ENCODE assay signal across 19 mouse cellular contexts in genomic region chr3:53066095-53066372, GRCm38 (mm10). TPM values are rescaled to one million over a fixed set of nuclear protein-coding genes. Genes with fewer than 3 reads are reported as not detected.
DNase-seq lines count a peak whose midpoint lies in the region; ATAC-seq and TF ChIP-seq lines count a peak whose summit lies in the region.
"Had no signal": no experiment of that assay in that cellular context is flagged by ENCODE, and none has a peak within 500 bp of the region (broad histone marks: within the 10 kb centered on the region; RNA-seq: fewer than 3 reads in every experiment).

No protein-coding gene starts in this region.

- peaks cover 25% of the 10 kb centered on the region for H3K4me1 ChIP-seq in heart, postnatal 0 days (ENCODE audit: control insufficient read depth, insufficient read depth)
- H3K4me1 ChIP-seq in spleen, adult 2 months (ENCODE audit: control insufficient read depth, insufficient read depth, insufficient read length) = no peaks in the 10 kb centered on the region
- peaks cover 24% of the 10 kb centered on the region for H3K4me1 ChIP-seq in embryonic fibroblast, embryonic 13.5 days (ENCODE audit: control insufficient read depth, insufficient read depth, low read length)
- H3K4me1 ChIP-seq in small intestine, adult 2 months (ENCODE audit: control insufficient read depth, insufficient read depth, insufficient read length, low read length) = no peaks in the 10 kb centered on the region
- H3K4me1 ChIP-seq: megakaryocyte, embryonic 14.5 days had no signal

- H3K9me3 ChIP-seq in heart, postnatal 0 days (replicated peaks; ENCODE audit: control insufficient read depth, low read length) = 0 out of 2 replicates have a peak, but pooled peaks cover 4% of the 10 kb centered on the region

- intact Hi-C loops in heart, postnatal 25 days (cut with DNase I) = no loop called here

- TF ChIP-seq CTCF in heart, postnatal 0 days (IDR thresholded peaks at IDR 0.05; ENCODE audit: low read depth) = no peak
- no peak for TF ChIP-seq CTCF in spleen, adult 2 months (IDR thresholded peaks at IDR 0.05; ENCODE audit: extremely low read depth, insufficient read depth, insufficient read length, insufficient replicate concordance)
- no peak for TF ChIP-seq CTCF in embryonic fibroblast, embryonic 13.5 days (IDR thresholded peaks at IDR 0.05; ENCODE audit: borderline replicate concordance, insufficient read depth, low read length)
- TF ChIP-seq CTCF in small intestine, adult 2 months (IDR thresholded peaks at IDR 0.05; ENCODE audit: extremely low read depth, insufficient read length, insufficient replicate concordance, low read depth, low read length) = no peak

- no peak overlapping the region for H3K4me3 ChIP-seq in heart, postnatal 0 days (ENCODE audit: low read depth, low read length)
- H3K4me3 ChIP-seq in spleen, adult 2 months (ENCODE audit: extremely low read depth, insufficient read depth, insufficient read length) = no peak overlapping the region
- no peak overlapping the region for H3K4me3 ChIP-seq in embryonic fibroblast, embryonic 13.5 days (ENCODE audit: insufficient read depth, low read length)
- no peak overlapping the region for H3K4me3 ChIP-seq in small intestine, adult 2 months (ENCODE audit: low read depth, low read length)
- H3K4me3 ChIP-seq: megakaryocyte, embryonic 14.5 days had no signal

- no peak for ATAC-seq in heart, postnatal 0 days (ENCODE audit: insufficient read depth, low read depth)
- ATAC-seq: CD4-positive, CD25-positive, alpha-beta regulatory T cell, adult 4 months; forebrain, embryonic 14.5 days had no signal

- H3K4me2 ChIP-seq in heart, postnatal 0 days (ENCODE audit: low read depth, low read length) = no peak overlapping the region

- no peak for TF ChIP-seq EP300 in heart, postnatal 0 days (IDR thresholded peaks at IDR 0.05; ENCODE audit: low read depth)

- 58% methylated on average over 4 of the region's 4 CpGs for WGBS in heart, postnatal 0 days
- WGBS in spleen, adult 2 months = 68% methylated on average over 4 of the region's 4 CpGs
- WGBS in small intestine, adult 2 months = 74% methylated on average over 4 of the region's 4 CpGs

- H3K9ac ChIP-seq in heart, postnatal 0 days (replicated peaks; ENCODE audit: low read depth, low read length) = no peak overlapping the region

- no peak for TF ChIP-seq POLR2A in spleen, adult 2 months (IDR thresholded peaks at IDR 0.05; ENCODE audit: low read depth, low read length)
- TF ChIP-seq POLR2A in embryonic fibroblast, embryonic 13.5 days (IDR thresholded peaks at IDR 0.05; ENCODE audit: low read depth, low read length) = no peak
- no peak for TF ChIP-seq POLR2A in small intestine, adult 2 months (IDR thresholded peaks at IDR 0.05; ENCODE audit: low read depth, low read length)

- DNase-seq in heart, postnatal 0 days (ENCODE audit: low spot score) = no peak
- no peak for DNase-seq in heart, postnatal 25 days (ENCODE audit: low spot score)
- no peak for DNase-seq in spleen, adult 2 months (ENCODE audit: low read depth in 1 of 2, low spot score in 2 of 2)
- DNase-seq in spleen, postnatal 10 days (ENCODE audit: low spot score in 2 of 2) = no peak
- DNase-seq in gastrocnemius, adult 18-20 months (ENCODE audit: low spot score) = no peak
- DNase-seq in cerebellum, postnatal 10 days = no peak
- DNase-seq: adrenal gland, postnatal 25 days; gastrocnemius, postnatal 25 days; heart, postnatal 10 days; kidney, adult 9 months; left cerebral cortex, postnatal 4 days; lung, adult 18-20 months; thymus, postnatal 4 days had no signal

- H3K36me3 ChIP-seq in heart, postnatal 0 days (replicated peaks; ENCODE audit: control insufficient read depth, insufficient read depth, low read length) = no peaks in the 10 kb centered on the region
- no peaks in the 10 kb centered on the region for H3K36me3 ChIP-seq in spleen, adult 2 months (ENCODE audit: control insufficient read depth, insufficient read depth, low read length)
- H3K36me3 ChIP-seq in small intestine, adult 2 months (ENCODE audit: control insufficient read depth, insufficient read depth, low read length) = no peaks in the 10 kb centered on the region

- no peaks in the 10 kb centered on the region for H3K27me3 ChIP-seq in heart, postnatal 0 days (ENCODE audit: control insufficient read depth, insufficient read depth, low read length)
- no peaks in the 10 kb centered on the region for H3K27me3 ChIP-seq in spleen, adult 2 months (ENCODE audit: control insufficient read depth, insufficient read depth, low read length)
- H3K27me3 ChIP-seq in small intestine, adult 2 months (ENCODE audit: control insufficient read depth, insufficient read depth, low read length) = no peaks in the 10 kb centered on the region
- H3K27me3 ChIP-seq: megakaryocyte, embryonic 14.5 days had no signal

- 0 out of 2 replicates have a peak overlapping the region, but pooled peaks have one; percentile 1 for H3K27ac ChIP-seq in heart, postnatal 0 days (ENCODE audit: low read depth)
- H3K27ac ChIP-seq in spleen, adult 2 months (ENCODE audit: insufficient read depth, low read length) = peak overlapping the region; percentile 23
- H3K27ac ChIP-seq in embryonic fibroblast, embryonic 13.5 days (ENCODE audit: insufficient read depth, low read length) = peak overlapping the region; percentile 94
- peak overlapping the region; percentile 19; the same call in 1 of the 2 replicates for H3K27ac ChIP-seq in small intestine, adult 2 months (ENCODE audit: insufficient read depth, low read depth, low read length)

RNA-seq across cellular contexts. Expression of gene Lhfp, which starts 24.7 kb away (rescaled TPM):
- 78.0 and 101 TPM in 2 replicates for total RNA-seq in heart, postnatal 0 days (2014; rRNA removed; ENCODE audit: low replicate concordance)
- polyA plus RNA-seq in heart, postnatal 0 days (2015; fragmentation: Nextera tagmentation; extraction: Ambion mirVana) = 87.2 and 94.9 TPM in 2 replicates
- total RNA-seq in heart, postnatal 25 days (2021) = 10 to 100 TPM; 53.2 to 55.7 TPM
- polyA plus RNA-seq in spleen, adult 2 months (2012; rRNA removed) = 87.1 and 88.7 TPM in 2 replicates
- 223 and 225 TPM in 2 replicates for polyA plus RNA-seq in embryonic fibroblast, embryonic 13.5 days (2011; ENCODE audit: insufficient read length, low read depth, missing spikeins)
- 15.7 and 22.7 TPM in 2 replicates for polyA plus RNA-seq in small intestine, adult 2 months (2012; rRNA removed)
- total RNA-seq in gastrocnemius, adult 18-20 months (2021) = 10 to 100 TPM in 1 of 2 experiments, 1 to 10 TPM in 1; 7.7 to 10.6 TPM
- total RNA-seq: MEL had no signal

RNA-seq across cellular contexts. Expression of gene Cog6, which starts 49.0 kb away (rescaled TPM):
- 51.8 and 64.5 TPM in 2 replicates for total RNA-seq in heart, postnatal 0 days (2014; rRNA removed; ENCODE audit: low replicate concordance)
- polyA plus RNA-seq in heart, postnatal 0 days (2015; fragmentation: Nextera tagmentation; extraction: Ambion mirVana) = 54.4 and 54.7 TPM in 2 replicates
- total RNA-seq in heart, postnatal 25 days (2021) = 10 to 100 TPM; 54.5 to 56.3 TPM
- 7.0 and 7.2 TPM in 2 replicates for polyA plus RNA-seq in spleen, adult 2 months (2012; rRNA removed)
- polyA plus RNA-seq in embryonic fibroblast, embryonic 13.5 days (2011; ENCODE audit: insufficient read length, low read depth, missing spikeins) = 29.3 and 34.1 TPM in 2 replicates
- 7.6 and 11.9 TPM in 2 replicates for polyA plus RNA-seq in small intestine, adult 2 months (2012; rRNA removed)
- total RNA-seq in gastrocnemius, adult 18-20 months (2021) = 10 to 100 TPM; 42.5 to 47.2 TPM

Comparison
In these comparisons a context has a peak if more than half of its experiments do, and no peak if none do; other contexts are left out.
1. H3K27ac ChIP-seq: peak in every context shown above with its lines; median percentile 94 in embryonic fibroblast, embryonic 13.5 days; 23 in spleen, adult 2 months; 19 in small intestine, adult 2 months; 1 in heart, postnatal 0 days.